Mouse (Mus musculus): ENCODE measurements around the gene Ttll5. TPM values are rescaled to one million over a fixed set of nuclear protein-coding genes. Genes with fewer than 3 reads are reported as not detected.

Gene Ttll5
- total RNA-seq (2023), result 29.5 TPM

GRCm38 (mm10) chr12:85824438-85825264, at the start of gene Ttll5, which contains the start of gene Erg28:
Gene Ttll5 (plus strand): TSS chr12:85824659.
Gene Erg28 (minus strand): TSS chr12:85824550.

GRCm38 (mm10) chr12:86078553-86079201, 254.2 kb downstream of the Ttll5 start, which contains the start of gene Tgfb3:
Gene Tgfb3 (minus strand): TSS chr12:86079041.

GRCm38 (mm10) chr12:86082481-86083012, 258.1 kb downstream of the Ttll5 start, which contains the start of gene Ift43:
Gene Ift43 (plus strand): TSS chr12:86082541.

Other genes with a start within 250 kb of the Ttll5 start
- gene Jdp2, start 225.6 kb upstream of the Ttll5 start, total RNA-seq (2023), result 2.2 TPM
- 46.1 TPM for gene Batf, start 138.0 kb upstream of the Ttll5 start, total RNA-seq (2023)
- gene Flvcr2, start 78.1 kb upstream of the Ttll5 start, total RNA-seq (2023), result not detected
- gene Erg28, start 109 bp upstream of the Ttll5 start, total RNA-seq (2023), result 22.3 TPM